Mouse (Mus musculus) C2C12 (cell line): ENCODE measurements around the gene Csf1. TPM values are rescaled to one million over a fixed set of nuclear protein-coding genes. Genes with fewer than 3 reads are reported as not detected.

Experiments used
- H3K27me3 ChIP-seq: one replicate; pipeline ENCODE4 v1.6.1; 2011; ENCODE audit not compliant: control insufficient read depth, insufficient read depth, insufficient read length
- H3K36me3 ChIP-seq: one replicate; pipeline ENCODE4 v1.6.1; 2011; ENCODE audit not compliant: control insufficient read depth, insufficient read depth
- H3K4me3 ChIP-seq: one replicate; pipeline ENCODE4 v1.5.1; 2011; ENCODE audit warnings: mild to moderate bottlenecking, control low read depth; ENCODE audit not compliant: poor library complexity, insufficient read depth, severe bottlenecking
- H3K79me2 ChIP-seq: one replicate; pipeline ENCODE4 v1.6.1; 2011; ENCODE audit not compliant: control insufficient read depth, insufficient read depth
- H3K79me3 ChIP-seq: one replicate; pipeline ENCODE4 v1.6.1; 2011; ENCODE audit warnings: low read depth, control low read depth
- H3ac ChIP-seq: one replicate; pipeline ENCODE3; 2011; ENCODE audit warnings: low read depth; ENCODE audit not compliant: control insufficient read depth, insufficient read length
- CEBPB ChIP-seq: IDR thresholded peaks from one replicate; pipeline ENCODE4 v1.6.1; 2011; ENCODE audit warnings: low read depth, mild to moderate bottlenecking, control low read depth, moderate library complexity
- CTCF ChIP-seq: IDR thresholded peaks from one replicate; pipeline ENCODE4 v1.5.1; 2011; ENCODE audit not compliant: control insufficient read depth, insufficient read depth, insufficient read length
- FOSL1 ChIP-seq: IDR thresholded peaks from one replicate; pipeline ENCODE4 v1.8.0; 2011; ENCODE audit warnings: mild to moderate bottlenecking, low read length; ENCODE audit not compliant: poor library complexity, insufficient read depth, severe bottlenecking
- MAX ChIP-seq: IDR thresholded peaks from one replicate; pipeline ENCODE4 v1.6.1; 2011; ENCODE audit warnings: mild to moderate bottlenecking, control low read depth
- MYOD1 ChIP-seq: IDR thresholded peaks from one replicate; pipeline ENCODE4 v1.6.1; 2011; ENCODE audit warnings: low read depth; ENCODE audit not compliant: control insufficient read depth, insufficient read length
- MYOG ChIP-seq: IDR thresholded peaks from one replicate; pipeline ENCODE4 v1.6.1; 2011; ENCODE audit not compliant: control insufficient read depth, insufficient read length; ENCODE audit errors: extremely low read depth
- USF1 ChIP-seq: IDR thresholded peaks from one replicate; pipeline ENCODE4 v1.6.1; 2011; ENCODE audit warnings: low read depth, mild to moderate bottlenecking, control low read depth, moderate library complexity
- polyA plus RNA-seq: library from polyadenylated mRNA; unstranded; fragments of >200 nt; fragmentation: generic; extraction: Trizol; gene quantifications from one replicate; pipeline ENCODE4 v1.2.1, GENCODE M21; 2012; ENCODE audit warnings: missing spikeins

Csf1 gene
- polyA plus RNA-seq, 1 experiment, result 169 TPM

- Histone ChIP-seq H3K79me3 (peaks cover 60% of the 10 kb centered on the region), H3K27me3 (no peaks in the 10 kb centered on the region), H3K36me3 (peaks cover 55% of the 10 kb centered on the region), H3K79me2 (peaks cover 65% of the 10 kb centered on the region), H3ac (peak overlapping the region; percentile 98), H3K4me3 (peak overlapping the region; percentile 90)
- no peak for TF ChIP-seq CEBPB
- no peak for TF ChIP-seq MYOG
- no peak for TF ChIP-seq USF1
- TF ChIP-seq MYOD1, result no peak
- TF ChIP-seq FOSL1, result no peak
- no peak for TF ChIP-seq MAX
- no peak for TF ChIP-seq CTCF
Observed at GRCm38 (mm10) chr3:107758638-107759037, 1.6 kb downstream of the Csf1 start.

- Histone ChIP-seq H3ac (peak overlapping the region; percentile 65), H3K79me2 (peaks cover 70% of the 10 kb centered on the region), H3K79me3 (peaks cover 65% of the 10 kb centered on the region), H3K36me3 (peaks cover 60% of the 10 kb centered on the region), H3K27me3 (no peaks in the 10 kb centered on the region), H3K4me3 (peak overlapping the region; percentile 90)
- TF ChIP-seq CEBPB, result no peak
- TF ChIP-seq MYOD1, result no peak
- no peak for TF ChIP-seq FOSL1
- no peak for TF ChIP-seq CTCF
- no peak for TF ChIP-seq MYOG
Observed at GRCm38 (mm10) chr3:107758176-107758575, 2.1 kb downstream of the Csf1 start.

- Histone ChIP-seq H3K79me2 (peaks cover 76% of the 10 kb centered on the region), H3ac (peak overlapping the region; percentile 65), H3K36me3 (peaks cover 66% of the 10 kb centered on the region), H3K27me3 (no peaks in the 10 kb centered on the region), H3K4me3 (peak overlapping the region; percentile 90), H3K79me3 (peaks cover 70% of the 10 kb centered on the region)
- no peak for TF ChIP-seq CEBPB
- no peak for TF ChIP-seq CTCF
- no peak for TF ChIP-seq MAX
Observed at GRCm38 (mm10) chr3:107757365-107758129, 2.7 kb downstream of the Csf1 start.

- peak overlapping the region; percentile 12 for H3K4me3 ChIP-seq
- peaks cover 87% of the 10 kb centered on the region for H3K79me2 ChIP-seq
- peaks cover 81% of the 10 kb centered on the region for H3K79me3 ChIP-seq
- H3K27me3 ChIP-seq, result no peaks in the 10 kb centered on the region
- TF ChIP-seq CEBPB (no peak), FOSL1 (no peak), CTCF (no peak), MYOG (no peak), MAX (no peak), MYOD1 (no peak), USF1 (no peak)
- H3ac ChIP-seq, result peak overlapping the region; percentile 22
- peaks cover 77% of the 10 kb centered on the region for H3K36me3 ChIP-seq
Observed at GRCm38 (mm10) chr3:107756481-107756866, 3.8 kb downstream of the Csf1 start.

GRCm38 (mm10) chr3:107755702-107756480, 4.4 kb downstream of the Csf1 start:
- Histone ChIP-seq H3K4me3 (peak overlapping the region; percentile 12), H3K79me3 (peaks cover 85% of the 10 kb centered on the region), H3ac (peak overlapping the region; percentile 31), H3K36me3 (peaks cover 83% of the 10 kb centered on the region), H3K79me2 (peaks cover 93% of the 10 kb centered on the region), H3K27me3 (no peaks in the 10 kb centered on the region)
- no peak for TF ChIP-seq FOSL1
- TF ChIP-seq CTCF, result no peak
- TF ChIP-seq USF1, result no peak
- no peak for TF ChIP-seq MYOD1
- TF ChIP-seq CEBPB, result no peak
- no peak for TF ChIP-seq MAX
- TF ChIP-seq MYOG, result no peak

- Histone ChIP-seq H3ac (no peak overlapping the region), H3K27me3 (no peaks in the 10 kb centered on the region), H3K79me3 (peaks cover 89% of the 10 kb centered on the region), H3K4me3 (no peak overlapping the region), H3K36me3 (peaks cover 95% of the 10 kb centered on the region), H3K79me2 (peaks cover 100% of the 10 kb centered on the region)
- no peak for TF ChIP-seq MAX
- no peak for TF ChIP-seq MYOG
- TF ChIP-seq MYOD1, result no peak
- no peak for TF ChIP-seq USF1
- TF ChIP-seq CTCF, result no peak
- TF ChIP-seq FOSL1, result no peak
- no peak for TF ChIP-seq CEBPB
Observed at GRCm38 (mm10) chr3:107754632-107755031, 5.6 kb downstream of the Csf1 start.
